Mouse (Mus musculus): ENCODE results near the gene Gm973.

DNA sequence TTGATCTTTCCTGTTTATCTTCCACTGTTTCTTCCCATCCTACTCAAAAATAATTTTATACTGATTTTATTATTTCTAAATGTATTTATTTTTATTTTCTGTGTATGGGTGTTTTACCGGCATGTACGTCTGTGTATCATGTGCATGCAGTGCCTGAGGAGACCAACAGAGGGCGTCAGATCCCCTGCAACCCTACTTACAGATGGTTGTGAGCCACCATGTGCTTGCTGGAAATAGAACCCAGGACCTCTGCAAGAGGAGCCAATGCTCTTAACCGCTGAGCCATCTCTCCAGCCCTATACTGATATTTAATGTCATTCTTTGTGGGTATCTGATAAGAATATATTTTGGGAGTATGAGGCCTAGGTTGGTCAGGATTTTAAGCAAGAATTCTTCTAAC, 93.4 kb downstream of the Gm973 start:
- TF ChIP-seq CTCF (IDR thresholded peaks at IDR 0.05; ENCODE audit: low read depth, low read length) (no peak), POLR2A (IDR thresholded peaks at IDR 0.05; ENCODE audit: borderline replicate concordance, low read depth, low read length) (no peak)

Measured in bone marrow macrophage, adult 2 months (primary cell).